Mouse (Mus musculus): ENCODE data around the gene Spen. TPM values are rescaled to one million over a fixed set of nuclear protein-coding genes. Genes with fewer than 3 reads are reported as not detected.

Spen gene
- 10 to 100 TPM; 28.0 to 28.9 TPM for total RNA-seq (2021)
- 10.7 and 11.5 TPM in 2 replicates for polyA plus RNA-seq (2012; rRNA removed)
- long read RNA-seq, partial matches to known transcripts, result 1 of 1 reads
- long read RNA-seq, other reads (novel, unspliced or antisense), result 0 of 1 reads

DNA sequence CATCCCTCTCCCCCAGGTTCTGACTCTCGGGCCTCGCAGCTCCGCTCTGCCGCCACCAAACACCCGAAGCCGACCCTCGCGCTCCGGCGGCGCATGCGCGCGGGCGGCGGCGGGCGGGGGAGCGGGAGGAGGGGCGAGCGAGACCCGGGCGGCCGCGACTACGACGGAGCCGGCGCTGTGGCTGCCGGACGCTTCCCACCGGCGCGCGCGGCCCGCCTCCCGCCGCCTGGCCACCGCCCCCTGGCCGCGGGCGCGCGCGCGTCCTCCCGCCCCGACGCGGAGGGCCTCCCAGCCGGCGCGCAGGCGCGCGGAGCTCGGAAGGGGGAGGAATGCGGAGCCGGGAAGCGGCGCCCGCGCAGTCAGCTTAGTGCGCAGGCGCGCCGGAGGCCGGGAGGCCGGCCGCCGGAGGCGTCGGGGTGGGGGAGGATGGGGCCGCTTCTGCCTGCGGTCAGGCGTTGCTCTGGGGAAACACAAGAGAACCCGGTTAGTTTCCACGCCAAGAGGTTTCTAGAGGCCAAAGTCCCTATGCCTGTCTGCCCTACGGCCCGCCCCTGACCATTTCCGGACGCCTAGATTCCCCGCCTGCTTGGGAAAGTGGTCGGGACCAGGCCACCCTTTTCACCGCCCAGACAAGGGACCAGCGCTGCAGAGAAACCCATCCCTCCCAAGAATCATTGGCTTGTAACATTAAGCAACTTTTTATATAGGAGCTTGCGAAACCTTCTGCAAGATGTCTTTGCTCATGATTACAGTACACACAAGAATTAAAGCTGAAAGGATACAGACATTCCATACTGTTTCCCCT, at the start of gene Spen:
TSS of gene Spen (minus strand) at position 190 of the 805 bp plus-strand sequence.
- H3K4me3 ChIP-seq, result peak within 1 kb of the TSS; percentile 86
- intact Hi-C loops (cut with DNase I), result loop anchor here (1.0 to 2.0 kb wide), 3 partner anchors 8 to 36 kb away; no protein-coding TSS in a partner anchor
- H3K36me3 ChIP-seq (ENCODE audit: control insufficient read depth, insufficient read depth, low read length), result peaks cover 5% of the 10 kb centered on the region; the same call in 1 of the 2 replicates
- H3K79me2 ChIP-seq (replicated peaks; ENCODE audit: control insufficient read depth, insufficient read depth, low read length), result peaks cover 3% of the 10 kb centered on the region; the same call in 1 of the 2 replicates
- TF ChIP-seq EP300 (IDR thresholded peaks at IDR 0.05; ENCODE audit: insufficient read depth, low read depth, low read length) (peak; percentile 51; the same call in 1 of the 2 replicates), CTCF (IDR thresholded peaks at IDR 0.05) (no peak), POLR2A (IDR thresholded peaks at IDR 0.05; ENCODE audit: insufficient read depth, low read depth, low read length) (peak; percentile 90)
- peak within 1 kb of the TSS; percentile 97 for H3K27ac ChIP-seq
- WGBS, result 2% methylated on average over 88 of the region's 88 CpGs
- peak; percentile 95 to 99 for DNase-seq
- peak within 1 kb of the TSS; percentile 91 for H3K9ac ChIP-seq (ENCODE audit: low read depth, low read length)
- H3K27me3 ChIP-seq (ENCODE audit: control insufficient read depth, insufficient read depth, low read length), result no peaks in the 10 kb centered on the region
- H3K4me1 ChIP-seq (ENCODE audit: control insufficient read depth, insufficient read depth, low read length), result peaks cover 5% of the 10 kb centered on the region

DNA sequence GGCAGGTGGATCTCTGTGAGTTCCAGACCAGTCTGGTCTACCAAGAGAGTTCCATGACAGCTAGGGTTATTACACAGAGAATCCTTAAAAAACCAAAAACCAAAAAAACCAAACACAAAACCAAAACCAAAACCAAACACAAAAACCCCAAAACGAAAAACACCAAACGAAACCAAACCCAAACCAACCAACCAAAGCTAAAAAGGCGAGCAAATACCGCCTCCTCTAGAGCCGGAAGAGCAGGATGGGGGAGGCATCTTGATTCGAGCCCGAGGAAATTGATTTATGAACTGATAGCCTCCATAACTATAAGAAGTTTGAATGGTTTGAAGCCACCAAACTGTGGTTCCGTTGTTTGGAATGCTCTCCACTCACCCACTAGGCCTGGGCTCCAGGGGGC, 45.5 kb upstream of the Spen start:
- no peak overlapping the region for H3K27ac ChIP-seq
- 86% methylated on average over 8 of the region's 8 CpGs for WGBS
- intact Hi-C loops (cut with DNase I), result no loop called here
- peaks cover 4% of the 10 kb centered on the region for H3K36me3 ChIP-seq (ENCODE audit: control insufficient read depth, insufficient read depth, low read length)
- no peak overlapping the region for H3K4me3 ChIP-seq
- TF ChIP-seq CTCF (IDR thresholded peaks at IDR 0.05) (no peak), POLR2A (IDR thresholded peaks at IDR 0.05; ENCODE audit: insufficient read depth, low read depth, low read length) (no peak), EP300 (IDR thresholded peaks at IDR 0.05; ENCODE audit: insufficient read depth, low read depth, low read length) (no peak)
- no peaks in the 10 kb centered on the region for H3K4me1 ChIP-seq (ENCODE audit: control insufficient read depth, insufficient read depth, low read length)
- no peaks in the 10 kb centered on the region for H3K27me3 ChIP-seq (ENCODE audit: control insufficient read depth, insufficient read depth, low read length)
- H3K9ac ChIP-seq (ENCODE audit: low read depth, low read length), result no peak overlapping the region
- DNase-seq, result no peak
- H3K79me2 ChIP-seq (replicated peaks; ENCODE audit: control insufficient read depth, insufficient read depth, low read length), result no peaks in the 10 kb centered on the region

DNA sequence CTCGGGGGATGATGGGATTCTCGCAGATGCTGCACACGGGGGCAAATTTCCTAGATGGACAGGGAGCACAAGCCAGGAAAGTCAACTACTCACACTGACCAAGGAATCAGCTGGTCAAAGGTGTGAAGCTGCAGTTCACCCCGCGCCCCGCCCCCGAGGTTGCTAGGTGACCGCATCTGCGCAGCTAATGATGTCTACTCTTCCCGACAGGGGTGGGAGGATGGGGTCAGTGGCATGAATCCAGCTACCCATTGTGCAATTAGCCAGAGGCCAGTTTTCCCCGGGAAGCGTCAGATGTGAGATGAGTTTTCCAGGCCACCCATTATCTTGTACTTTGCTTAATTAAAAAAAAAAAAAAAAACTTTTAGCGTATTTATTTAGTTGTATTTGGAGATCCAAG, 42.7 kb upstream of the Spen start:
- Histone ChIP-seq H3K36me3 (ENCODE audit: control insufficient read depth, insufficient read depth, low read length) (peaks cover 3% of the 10 kb centered on the region), H3K79me2 (replicated peaks; ENCODE audit: control insufficient read depth, insufficient read depth, low read length) (no peaks in the 10 kb centered on the region), H3K9ac (ENCODE audit: low read depth, low read length) (no peak overlapping the region), H3K4me1 (ENCODE audit: control insufficient read depth, insufficient read depth, low read length) (no peaks in the 10 kb centered on the region), H3K27ac (no peak overlapping the region), H3K4me3 (no peak overlapping the region), H3K27me3 (ENCODE audit: control insufficient read depth, insufficient read depth, low read length) (no peaks in the 10 kb centered on the region)
- 71% methylated on average over 13 of the region's 13 CpGs for WGBS
- DNase-seq, result no peak
- TF ChIP-seq POLR2A (IDR thresholded peaks at IDR 0.05; ENCODE audit: insufficient read depth, low read depth, low read length) (no peak), CTCF (IDR thresholded peaks at IDR 0.05) (no peak), EP300 (IDR thresholded peaks at IDR 0.05; ENCODE audit: insufficient read depth, low read depth, low read length) (no peak)
- intact Hi-C loops (cut with DNase I), result no loop called here

DNA sequence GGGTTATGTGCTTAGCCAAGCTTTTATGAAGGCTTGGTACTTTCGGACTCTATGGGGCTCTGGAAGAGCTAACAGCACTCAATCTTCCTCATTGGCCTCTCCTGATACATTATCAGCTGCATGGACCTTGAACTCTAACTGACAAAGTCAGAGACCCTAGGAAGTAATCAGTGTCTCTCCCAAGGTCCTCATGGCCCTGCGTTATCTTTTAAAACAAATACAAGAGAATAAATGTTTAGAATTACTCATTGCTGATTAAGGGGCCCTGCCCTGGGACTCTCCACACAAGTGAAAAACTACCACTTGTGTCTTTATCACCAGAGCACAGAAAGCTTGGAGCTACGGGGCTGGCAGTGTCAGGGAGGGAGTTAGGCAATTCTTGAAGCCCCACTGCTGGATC, 40.4 kb upstream of the Spen start:
- H3K9ac ChIP-seq (ENCODE audit: low read depth, low read length), result no peak overlapping the region
- peaks cover 3% of the 10 kb centered on the region for H3K4me1 ChIP-seq (ENCODE audit: control insufficient read depth, insufficient read depth, low read length)
- H3K27ac ChIP-seq, result no peak overlapping the region
- peaks cover 3% of the 10 kb centered on the region for H3K36me3 ChIP-seq (ENCODE audit: control insufficient read depth, insufficient read depth, low read length)
- intact Hi-C loops (cut with DNase I), result no loop called here
- H3K79me2 ChIP-seq (replicated peaks; ENCODE audit: control insufficient read depth, insufficient read depth, low read length), result no peaks in the 10 kb centered on the region
- DNase-seq, result no peak
- WGBS, result 35% methylated on average over 3 of the region's 3 CpGs
- no peaks in the 10 kb centered on the region for H3K27me3 ChIP-seq (ENCODE audit: control insufficient read depth, insufficient read depth, low read length)
- H3K4me3 ChIP-seq, result no peak overlapping the region
- TF ChIP-seq CTCF (IDR thresholded peaks at IDR 0.05) (no peak), POLR2A (IDR thresholded peaks at IDR 0.05; ENCODE audit: insufficient read depth, low read depth, low read length) (no peak), EP300 (IDR thresholded peaks at IDR 0.05; ENCODE audit: insufficient read depth, low read depth, low read length) (no peak)

DNA sequence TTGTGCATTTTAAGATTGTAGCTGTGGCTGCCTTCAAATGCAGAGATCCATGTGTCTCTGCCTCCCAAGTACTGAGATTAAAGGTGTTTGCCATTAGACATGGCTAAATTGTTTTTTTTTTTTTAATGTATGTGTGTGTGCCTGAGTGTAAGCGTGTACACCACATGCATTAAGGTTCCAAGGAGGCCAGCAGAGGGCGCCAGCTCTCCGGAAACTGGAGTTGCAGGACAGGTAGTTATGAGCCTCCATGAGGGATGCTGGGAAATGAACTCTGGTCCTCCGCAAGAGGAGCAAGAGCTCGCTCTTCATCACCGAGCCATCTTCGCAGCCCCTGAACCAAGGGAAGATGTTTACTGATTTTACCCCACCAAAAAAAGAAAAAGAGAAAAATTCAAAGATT, 38.5 kb upstream of the Spen start:
- Histone ChIP-seq H3K9ac (ENCODE audit: low read depth, low read length) (no peak overlapping the region), H3K4me1 (ENCODE audit: control insufficient read depth, insufficient read depth, low read length) (peaks cover 7% of the 10 kb centered on the region), H3K27me3 (ENCODE audit: control insufficient read depth, insufficient read depth, low read length) (no peaks in the 10 kb centered on the region), H3K79me2 (replicated peaks; ENCODE audit: control insufficient read depth, insufficient read depth, low read length) (no peaks in the 10 kb centered on the region), H3K4me3 (no peak overlapping the region), H3K27ac (no peak overlapping the region), H3K36me3 (ENCODE audit: control insufficient read depth, insufficient read depth, low read length) (peaks cover 3% of the 10 kb centered on the region)
- WGBS, result 98% methylated on average over 7 of the region's 7 CpGs
- TF ChIP-seq POLR2A (IDR thresholded peaks at IDR 0.05; ENCODE audit: insufficient read depth, low read depth, low read length) (no peak), EP300 (IDR thresholded peaks at IDR 0.05; ENCODE audit: insufficient read depth, low read depth, low read length) (no peak), CTCF (IDR thresholded peaks at IDR 0.05) (peak; percentile 35)
- no peak for DNase-seq
- intact Hi-C loops (cut with DNase I), result no loop called here

DNA sequence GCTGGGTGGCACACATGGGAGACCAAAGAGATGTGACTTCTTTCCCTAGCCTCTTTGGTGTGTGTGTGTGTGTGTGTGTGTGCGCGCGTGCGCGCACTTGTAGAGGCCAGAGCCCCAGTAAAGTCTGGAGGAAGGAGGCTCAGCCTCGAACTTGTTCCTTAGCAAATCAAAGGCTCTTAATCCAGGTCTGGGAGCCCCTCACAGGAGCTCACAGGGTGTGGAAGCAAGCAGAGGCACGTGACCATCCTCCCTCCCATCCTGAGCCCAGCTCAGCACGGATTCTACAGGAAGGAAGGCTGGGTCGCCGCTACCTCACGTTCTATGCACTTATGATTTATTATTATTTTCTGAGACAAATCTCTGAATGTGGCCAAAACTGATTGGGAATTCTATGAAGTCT, 38.0 kb upstream of the Spen start:
- Histone ChIP-seq H3K27ac (no peak overlapping the region), H3K4me3 (no peak overlapping the region), H3K27me3 (ENCODE audit: control insufficient read depth, insufficient read depth, low read length) (no peaks in the 10 kb centered on the region), H3K4me1 (ENCODE audit: control insufficient read depth, insufficient read depth, low read length) (peaks cover 8% of the 10 kb centered on the region), H3K79me2 (replicated peaks; ENCODE audit: control insufficient read depth, insufficient read depth, low read length) (no peaks in the 10 kb centered on the region), H3K36me3 (ENCODE audit: control insufficient read depth, insufficient read depth, low read length) (peaks cover 3% of the 10 kb centered on the region), H3K9ac (ENCODE audit: low read depth, low read length) (no peak overlapping the region)
- 76% methylated on average over 11 of the region's 11 CpGs for WGBS
- DNase-seq, result no peak
- intact Hi-C loops (cut with DNase I), result no loop called here
- TF ChIP-seq EP300 (IDR thresholded peaks at IDR 0.05; ENCODE audit: insufficient read depth, low read depth, low read length) (no peak), CTCF (IDR thresholded peaks at IDR 0.05) (no peak), POLR2A (IDR thresholded peaks at IDR 0.05; ENCODE audit: insufficient read depth, low read depth, low read length) (no peak)

Measured in heart, adult 2 months (tissue).